Mouse (Mus musculus): ENCODE results near the gene Palb2.

DNA sequence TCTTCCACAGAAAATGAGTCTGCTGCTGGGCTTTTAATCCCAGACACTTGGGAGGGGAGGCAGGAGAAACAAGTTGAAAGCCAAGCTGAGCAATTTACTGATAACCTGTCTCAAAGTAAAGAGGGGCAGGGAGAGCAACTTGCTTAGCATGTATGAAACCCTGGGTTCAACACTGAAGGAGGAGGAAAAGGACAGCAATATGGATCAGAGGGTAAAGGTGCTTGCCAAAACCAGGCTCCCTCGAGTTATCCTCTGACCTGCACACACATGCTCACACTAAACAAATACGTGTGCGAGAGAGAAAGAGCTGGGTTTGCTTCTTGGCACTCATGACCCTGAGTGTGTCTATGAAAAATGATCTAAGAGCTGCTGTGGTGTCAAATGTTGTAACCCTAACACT, 34.8 kb downstream of the Palb2 start:
- TF ChIP-seq POLR2A (IDR thresholded peaks at IDR 0.05; ENCODE audit: control insufficient read depth, low read depth, low read length) (no peak), CTCF (IDR thresholded peaks at IDR 0.05; ENCODE audit: control insufficient read depth, insufficient read depth, insufficient replicate concordance, low read depth, low read length) (no peak)

Data from testis, adult 2 months (tissue).